Mouse (Mus musculus) adrenal gland, adult 8-10 months (tissue): Measurements from ENCODE around the gene Ptms. TPM values are rescaled to one million over a fixed set of nuclear protein-coding genes. Genes with fewer than 3 reads are reported as not detected.
"Not testable (repeated sequence)": the region's sequence is repeated elsewhere in the genome, so short reads cannot be mapped to it uniquely, and the experiment has no call there.

Experiments used
- DNase-seq: peaks from one replicate; pipeline ENCODE4 v3.0.0; 2022
- total RNA-seq, 4 experiments: library from RNA; stranded (reverse); gene quantifications; 2 replicates each; pipeline ENCODE4 v1.2.4; 2022

The Ptms gene
- total RNA-seq, 4 experiments from 2014 or later = 741 to 843 (median 768) TPM

DNA sequence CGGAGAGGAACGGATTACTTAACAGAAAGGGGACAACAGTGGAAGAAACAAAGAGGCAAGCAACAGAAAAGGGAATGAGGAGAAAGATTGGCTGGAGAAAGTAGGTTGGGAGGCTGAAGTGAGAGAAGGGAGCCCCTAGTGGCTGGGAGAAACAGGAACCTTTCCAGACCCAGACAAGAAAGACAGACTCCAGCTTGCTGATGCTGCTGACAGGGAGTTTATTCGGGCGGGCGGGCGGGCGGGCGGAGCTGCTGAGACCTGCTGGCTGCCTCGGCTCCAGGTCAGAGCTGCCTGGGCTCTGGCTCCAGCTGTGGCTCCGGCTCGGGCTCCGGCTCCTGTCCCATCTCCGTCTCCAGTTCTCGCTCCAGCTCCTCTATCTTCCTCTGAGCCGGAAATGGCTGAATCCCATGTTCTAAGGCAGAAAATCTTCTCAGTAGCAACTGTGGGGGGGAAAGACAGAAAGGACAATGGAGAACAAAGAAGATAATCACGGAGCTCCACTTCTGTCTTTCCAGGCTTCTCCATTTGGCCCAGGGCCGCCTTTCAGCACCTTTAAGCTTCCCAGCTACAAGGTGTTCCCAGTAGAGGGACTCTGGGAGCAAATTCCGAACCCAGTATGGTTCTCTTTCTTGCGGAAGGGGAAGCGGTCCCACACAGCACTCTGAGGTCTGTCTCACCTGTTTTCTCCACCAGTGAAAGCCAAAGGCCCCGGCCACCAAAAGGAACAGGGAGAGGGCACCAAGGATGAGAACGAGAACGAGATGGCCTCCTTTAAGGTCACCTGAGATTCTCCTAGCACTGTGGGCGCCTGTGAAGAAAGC lies 15.5 kb downstream of the Ptms start:
- DNase-seq = peak; percentile 55

DNA sequence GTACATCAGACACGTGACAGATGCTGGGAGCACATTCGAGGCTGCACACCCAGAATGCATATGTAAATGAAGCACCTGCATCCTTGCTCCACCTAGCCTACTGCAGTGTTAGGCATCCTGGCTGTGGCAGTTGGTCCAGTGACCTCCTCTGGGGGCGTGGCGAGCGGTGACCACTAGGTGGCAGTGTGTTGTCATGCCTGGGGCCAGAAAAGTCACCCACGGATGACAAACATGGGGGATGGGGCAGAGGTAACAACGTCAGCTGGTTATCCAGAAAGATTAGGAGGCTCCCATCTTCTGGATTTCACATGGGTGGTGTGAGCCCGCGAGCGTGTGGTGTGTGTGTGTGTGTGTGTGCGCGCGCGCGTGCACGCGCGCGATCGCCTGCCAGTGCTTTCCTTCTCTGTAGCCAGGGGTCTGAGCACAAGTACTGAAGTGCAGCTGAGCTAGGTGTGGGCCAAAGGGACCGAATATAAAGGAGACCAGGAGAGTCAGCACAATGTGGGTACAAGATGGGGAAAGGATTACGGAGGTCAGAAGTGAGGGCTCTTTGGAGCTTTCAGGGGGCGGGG lies 16.2 kb downstream of the Ptms start:
- DNase-seq = peak; percentile 93

DNA sequence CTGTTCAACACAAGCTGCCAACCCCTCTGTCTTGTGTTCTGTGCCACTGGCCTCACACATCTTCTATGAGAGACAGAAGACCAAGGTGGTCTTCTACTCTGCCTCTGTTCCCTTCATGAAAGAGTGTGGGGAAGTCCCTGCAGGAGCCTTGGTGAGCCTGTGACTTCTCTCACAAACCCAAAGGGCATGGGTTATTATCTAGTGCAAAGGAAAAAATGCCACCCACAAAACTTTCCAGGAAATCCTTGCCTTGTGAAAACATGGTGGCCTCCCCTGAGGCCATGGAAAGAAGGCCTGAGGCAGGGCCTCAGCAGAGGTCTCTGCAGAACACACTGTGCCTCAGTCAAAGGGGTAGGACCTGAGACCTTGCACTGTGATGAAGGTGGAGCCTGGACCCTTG lies 18.1 kb downstream of the Ptms start:
- DNase-seq = no peak

GRCm38 (mm10) chr6:124900801-124901480 lies 19.0 kb downstream of the Ptms start:
- no peak for DNase-seq

GRCm38 (mm10) chr6:124900056-124900800 lies 19.7 kb downstream of the Ptms start:
- DNase-seq = no peak

- DNase-seq = no peak
Observed at GRCm38 (mm10) chr6:124898359-124898758, 21.5 kb downstream of the Ptms start.

DNA sequence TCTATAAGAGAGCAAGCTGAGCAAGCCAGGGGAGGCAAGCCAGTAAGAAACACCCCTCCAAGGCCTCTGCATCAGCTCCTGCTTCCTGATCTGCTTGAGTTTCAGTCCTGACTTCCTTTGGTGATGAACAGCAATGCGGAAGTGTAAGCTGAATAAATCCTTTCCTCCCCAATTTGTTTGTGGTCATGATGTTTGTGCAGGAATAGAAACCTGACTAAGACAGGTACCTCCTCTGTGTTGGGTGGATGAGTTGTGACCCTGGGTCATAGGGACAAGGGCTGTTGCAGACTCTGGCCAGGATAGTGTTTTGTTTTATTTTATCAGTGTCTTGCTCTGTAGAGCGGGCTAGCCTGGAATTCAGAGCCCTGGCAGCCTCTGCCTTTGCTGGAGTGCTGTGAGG lies 25.8 kb downstream of the Ptms start:
- DNase-seq = not testable (repeated sequence)

GRCm38 (mm10) chr6:124890997-124891396 lies 28.9 kb downstream of the Ptms start:
- no peak for DNase-seq

GRCm38 (mm10) chr6:124888555-124889125 lies 31.3 kb downstream of the Ptms start:
- DNase-seq = no peak

DNA sequence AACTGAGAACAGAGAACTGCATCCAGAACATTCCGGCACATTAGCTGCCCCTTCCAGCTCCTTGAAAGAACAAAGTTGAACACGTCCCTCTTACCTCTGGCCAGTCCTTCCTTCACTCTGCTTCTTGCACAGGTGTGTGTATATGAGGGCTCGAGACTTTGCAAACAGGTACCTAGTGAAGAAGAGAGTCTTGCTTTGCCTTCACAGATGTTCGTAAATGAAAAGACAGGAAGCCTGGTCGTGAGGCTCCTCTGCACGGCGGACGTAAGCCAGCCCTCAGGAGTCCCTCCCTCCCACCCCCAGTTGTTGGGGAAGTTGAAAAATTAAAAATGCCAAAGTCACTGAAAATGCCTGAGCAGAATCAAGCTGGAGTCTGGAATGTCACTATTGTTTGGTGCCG lies 31.9 kb downstream of the Ptms start, which contains the start of gene Cd4:
Gene Cd4 (minus strand): TSS at position 236 of the 400 bp plus-strand sequence.
- DNase-seq = no peak

- DNase-seq = no peak
Observed at GRCm38 (mm10) chr6:124885956-124886381, 33.9 kb downstream of the Ptms start.

DNA sequence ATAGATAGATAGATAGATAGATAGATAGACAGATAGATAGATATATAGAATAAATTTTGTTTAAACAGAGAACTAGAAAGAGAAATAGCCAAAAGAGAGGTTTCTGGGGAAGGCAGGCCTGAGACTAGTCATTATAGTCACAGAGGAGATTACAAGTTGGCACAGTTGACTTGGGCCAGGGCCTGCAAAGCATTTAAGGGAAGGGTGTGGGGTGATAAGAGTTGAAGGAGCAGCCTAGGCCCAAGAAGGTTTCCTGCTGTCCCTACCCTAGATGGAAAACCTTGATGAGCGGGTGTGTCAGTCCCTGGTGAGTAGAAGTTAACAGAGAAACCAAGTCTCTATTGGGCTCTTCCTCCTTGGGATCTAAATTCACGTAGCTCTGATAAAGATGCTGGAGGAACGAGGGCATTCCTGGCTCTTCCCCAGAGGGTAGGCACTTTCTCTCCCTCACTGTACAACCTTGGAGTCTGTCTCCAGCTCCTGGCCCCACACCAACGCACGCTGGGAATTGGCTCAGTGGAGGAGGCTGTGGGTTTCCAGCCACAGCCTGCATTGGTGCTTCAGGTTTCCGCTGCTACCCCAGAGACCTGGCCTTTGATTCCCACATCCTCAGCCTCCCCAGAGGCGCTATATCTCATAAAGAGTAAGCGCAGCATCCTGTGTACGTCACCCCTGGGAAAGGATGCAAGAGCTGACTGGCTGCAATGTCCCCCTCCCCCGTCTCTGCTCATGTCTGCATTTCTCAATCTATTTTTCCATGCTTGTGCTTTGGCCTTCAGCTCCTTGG lies 35.0 kb downstream of the Ptms start:
- DNase-seq = no peak

DNA sequence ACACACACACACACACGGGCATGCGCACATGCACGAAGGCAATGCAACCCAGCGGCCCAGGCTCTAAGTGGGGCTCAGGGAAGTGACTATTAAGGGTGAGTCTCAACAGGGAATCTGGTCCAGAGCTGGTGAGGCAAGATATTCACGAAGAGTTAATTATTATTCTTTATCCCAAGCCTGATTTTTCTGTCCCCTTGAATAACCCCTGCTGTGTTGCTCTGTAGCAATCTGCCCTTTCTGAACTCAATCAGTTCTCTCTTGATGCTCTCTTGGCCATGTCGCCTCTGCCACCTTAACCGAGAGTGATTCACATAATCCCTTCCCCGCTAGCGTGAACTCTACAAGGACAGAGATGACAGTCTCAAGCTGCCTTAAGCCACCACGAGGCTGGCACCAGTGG lies 36.6 kb downstream of the Ptms start:
- no peak for DNase-seq

DNA sequence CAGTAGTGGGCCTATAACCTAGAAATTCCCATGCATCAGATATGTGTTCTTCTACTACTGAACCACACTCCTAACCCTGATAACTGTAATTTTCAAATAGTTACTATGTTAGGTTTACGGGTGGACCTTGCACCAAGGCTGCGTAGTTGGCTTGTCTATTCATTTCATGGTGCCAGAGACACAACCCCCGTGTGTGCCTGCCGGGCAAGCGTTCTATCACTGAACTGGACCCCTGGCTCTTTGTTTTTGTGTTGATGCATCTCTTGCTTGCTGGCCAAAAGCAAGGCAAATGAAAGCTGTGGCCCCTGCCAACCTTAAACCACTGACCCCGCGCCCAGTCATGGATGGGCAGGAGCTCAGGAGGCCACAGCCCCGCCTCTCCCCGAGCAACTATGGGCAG lies 38.1 kb downstream of the Ptms start:
- no peak for DNase-seq

GRCm38 (mm10) chr6:124879390-124879789 lies 40.5 kb downstream of the Ptms start:
- DNase-seq = no peak

DNA sequence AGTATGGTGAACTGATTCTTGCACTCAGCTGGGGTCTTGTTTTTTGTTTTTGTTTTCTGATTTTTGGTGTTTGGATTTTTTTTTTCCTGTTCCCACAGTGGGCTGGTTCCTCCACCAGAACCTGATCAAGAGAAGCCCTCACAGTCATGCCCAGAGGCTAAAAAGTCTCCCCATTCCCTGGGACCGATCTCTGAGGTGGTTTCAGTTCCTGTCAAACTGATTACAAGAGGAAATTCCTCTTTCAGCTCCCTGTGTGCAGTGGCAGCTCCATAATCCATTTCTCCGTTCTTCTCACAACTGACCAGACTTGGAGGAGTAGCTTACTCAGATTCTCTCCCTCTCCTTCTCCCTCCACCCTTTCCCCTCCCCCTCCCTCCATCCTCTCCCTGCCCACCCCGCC lies 45.6 kb downstream of the Ptms start:
- no peak for DNase-seq

DNA sequence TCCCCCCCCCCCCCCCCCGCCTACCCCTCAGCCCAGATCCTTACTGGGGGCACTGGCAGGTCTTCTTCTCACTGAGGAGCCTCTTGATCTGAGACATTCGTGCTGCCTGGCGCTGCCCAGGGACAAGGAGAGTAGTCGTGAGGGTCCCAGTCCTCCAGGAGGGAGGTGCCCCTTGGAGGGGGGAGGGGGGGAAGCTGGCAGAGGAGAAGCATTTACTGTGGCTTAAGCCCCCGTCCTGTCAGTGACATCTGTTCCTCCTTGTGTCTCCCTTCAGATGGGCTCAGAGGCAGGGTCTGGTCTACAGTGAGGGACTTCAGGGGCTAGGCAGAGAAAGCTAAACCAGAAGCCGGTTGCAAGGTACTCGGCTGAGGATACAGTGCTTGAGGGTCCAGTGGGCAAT lies 53.3 kb downstream of the Ptms start:
- no peak for DNase-seq

DNA sequence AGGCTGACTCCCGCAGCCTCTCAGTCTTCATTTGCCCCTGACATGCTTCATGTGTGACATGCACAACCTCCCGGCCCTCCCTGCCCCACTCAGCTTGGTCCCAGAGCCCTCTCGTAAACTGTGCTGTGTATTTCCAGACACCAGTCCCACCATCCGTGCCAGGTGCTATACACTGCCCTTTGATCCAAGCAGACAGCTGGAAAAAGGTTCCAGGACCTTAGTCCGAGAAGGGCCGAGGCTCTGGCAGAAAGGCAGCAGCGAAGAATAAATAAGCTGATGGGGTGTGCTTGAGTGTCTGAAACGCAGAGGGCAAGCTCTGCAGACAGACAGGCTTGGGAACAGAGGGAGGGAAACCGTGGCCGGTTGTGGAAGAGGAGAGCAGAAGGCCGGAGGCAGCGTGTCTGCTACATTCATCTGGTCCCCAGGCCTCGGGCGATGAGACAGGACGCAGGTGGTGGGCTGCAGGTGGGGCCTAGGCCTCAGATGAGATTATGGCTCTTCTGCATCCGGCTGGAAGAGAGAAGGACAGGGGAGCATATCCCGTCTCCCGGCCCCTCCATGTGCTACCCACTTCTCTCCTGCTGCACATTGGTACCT lies 54.0 kb downstream of the Ptms start:
- DNase-seq = no peak
